Mouse (Mus musculus) frontal cortex, adult 2 months (tissue): ENCODE measurements around the gene Olfr1228. TPM values are rescaled to one million over a fixed set of nuclear protein-coding genes. Genes with fewer than 3 reads are reported as not detected.

Experiments used
- DNase-seq, 2 experiments: peaks; one replicate each; pipeline ENCODE4 v3.0.0; 2022; ENCODE audit warnings: low spot score in 1 of 2; ENCODE audit errors: extremely low spot score in 1 of 2
- polyA plus RNA-seq: library from polyadenylated mRNA; depleted of rRNA; stranded (reverse); fragments of >200 nt; gene quantifications from 2 replicates; pipeline ENCODE4 v1.2.3, GENCODE M21; 2012; rRNA removed

The Olfr1228 gene
- polyA plus RNA-seq: 0.12 TPM in 1 of 2 replicates, not detected in the other

- no peak for DNase-seq
Measured at GRCm38 (mm10) chr2:89253962-89254361, at the start of gene Olfr1228. TSS of gene Olfr1228 (minus strand) at chr2:89254062.

- no peak for DNase-seq
Measured at GRCm38 (mm10) chr2:89297168-89297567, 43.3 kb upstream of the Olfr1228 start, which contains the start of gene Olfr1230. TSS of gene Olfr1230 (minus strand) at chr2:89297268.

GRCm38 (mm10) chr2:89287914-89288313 lies 34.1 kb upstream of the Olfr1228 start, which contains the start of gene Olfr1229:
TSS of gene Olfr1229 (minus strand) at chr2:89288014.
- no peak for DNase-seq

- no peak for DNase-seq
Measured at GRCm38 (mm10) chr2:89199948-89200347, 53.9 kb downstream of the Olfr1228 start, which contains the start of gene Olfr1226. TSS of gene Olfr1226 (minus strand) at chr2:89200048.

Other genes starting within 250 kb of the Olfr1228 start
- gene Olfr1215, start 247.1 kb downstream of the Olfr1228 start, polyA plus RNA-seq: not detected in 2 replicates
- not detected in 2 replicates for gene Olfr1216, start 235.7 kb downstream of the Olfr1228 start, polyA plus RNA-seq
- 0.15 TPM in 1 of 2 replicates, not detected in the other for gene Olfr1217, start 222.0 kb downstream of the Olfr1228 start, polyA plus RNA-seq
- not detected in 2 replicates for gene Olfr1218, start 192.9 kb downstream of the Olfr1228 start, polyA plus RNA-seq
- not detected in 2 replicates for gene Olfr1219, start 170.5 kb downstream of the Olfr1228 start, polyA plus RNA-seq
- not detected in 2 replicates for gene Olfr1220, start 147.2 kb downstream of the Olfr1228 start, polyA plus RNA-seq
- gene Olfr1221, start 136.8 kb downstream of the Olfr1228 start, polyA plus RNA-seq: not detected in 2 replicates
- gene Olfr1222, start 121.0 kb downstream of the Olfr1228 start, polyA plus RNA-seq: not detected in 2 replicates
- not detected in 2 replicates for gene Olfr1223, start 102.5 kb downstream of the Olfr1228 start, polyA plus RNA-seq
- not detected in 2 replicates for gene Olfr1224-ps1, start 90.0 kb downstream of the Olfr1228 start, polyA plus RNA-seq
- gene Olfr1225, start 79.4 kb downstream of the Olfr1228 start, polyA plus RNA-seq: not detected in 2 replicates
- 0.02 TPM in 1 of 2 replicates, not detected in the other for gene Olfr1226, start 54.0 kb downstream of the Olfr1228 start, polyA plus RNA-seq
- gene Olfr1229, start 34.0 kb upstream of the Olfr1228 start, polyA plus RNA-seq: not detected in 2 replicates
- gene Olfr1230, start 43.2 kb upstream of the Olfr1228 start, polyA plus RNA-seq: not detected in 2 replicates
- gene Olfr1231, start 53.0 kb upstream of the Olfr1228 start, polyA plus RNA-seq: not detected in 2 replicates
- not detected in 2 replicates for gene Olfr1232, start 75.6 kb upstream of the Olfr1228 start, polyA plus RNA-seq
- not detected in 2 replicates for gene Olfr1233, start 88.3 kb upstream of the Olfr1228 start, polyA plus RNA-seq
- not detected in 2 replicates for gene Olfr1234, start 110.8 kb upstream of the Olfr1228 start, polyA plus RNA-seq
- gene Olfr1238, start 155.6 kb upstream of the Olfr1228 start, polyA plus RNA-seq: not detected in 2 replicates
- not detected in 2 replicates for gene Olfr1239, start 166.3 kb upstream of the Olfr1228 start, polyA plus RNA-seq
- gene Olfr1240, start 188.9 kb upstream of the Olfr1228 start, polyA plus RNA-seq: 0.06 TPM in 1 of 2 replicates, not detected in the other
- not detected in 2 replicates for gene Olfr1241, start 233.1 kb upstream of the Olfr1228 start, polyA plus RNA-seq
- not detected in 2 replicates for gene Olfr1242, start 244.3 kb upstream of the Olfr1228 start, polyA plus RNA-seq